Mouse (Mus musculus) cortical plate, adult 2 months (tissue): ENCODE measurements at regions not wholly inside any gene's neighbourhood (a gene's known extent, or its start where the extent isn't known, plus 50 kb on each side); places are given as distances from the start of the nearest gene placed in this dataset.

Experiments
- CTCF ChIP-seq: fragments of 200-500 bp; IDR thresholded peaks from 2 replicates; pipeline ENCODE4 v1.5.1; 2011; ENCODE audit warnings: mild to moderate bottlenecking, control low read depth, low read length; ENCODE audit not compliant: insufficient read depth; ENCODE audit errors: extremely low read depth
- POLR2A ChIP-seq: fragments of 200-500 bp; IDR thresholded peaks from 2 replicates; pipeline ENCODE4 v1.6.1; 2011; ENCODE audit warnings: mild to moderate bottlenecking, low read length, control low read depth; ENCODE audit not compliant: insufficient read depth; ENCODE audit errors: extremely low read depth

DNA sequence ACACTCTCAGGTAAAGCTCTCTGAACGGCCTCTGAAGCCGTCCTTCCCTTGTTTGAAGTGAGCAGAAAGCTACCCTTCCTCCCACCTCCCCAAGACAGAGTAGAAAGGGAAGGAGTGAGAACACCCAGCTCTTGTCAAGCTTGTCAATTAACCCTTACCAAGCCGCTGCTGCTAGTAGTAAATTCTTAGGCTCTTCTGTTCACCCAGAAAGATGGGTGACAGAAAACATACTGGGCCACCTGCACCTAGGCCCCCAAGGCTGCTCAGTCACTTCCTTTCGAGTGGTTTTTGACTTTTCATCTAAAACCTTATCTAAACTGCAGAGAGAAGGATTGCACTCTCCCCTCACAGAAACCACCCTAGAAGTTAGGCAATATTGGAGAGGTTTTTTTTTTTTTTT lies 514.9 kb upstream of the Gm19410 start:
- TF ChIP-seq CTCF (no peak), POLR2A (no peak)
